Mouse (Mus musculus) bone marrow, adult 2 months (tissue): ENCODE data around the gene Nbr1.

Experiments
- CTCF ChIP-seq: fragments of 200-500 bp; IDR thresholded peaks from 2 replicates; pipeline ENCODE4 v1.5.1; 2011; ENCODE audit warnings: low read length, control low read depth; ENCODE audit not compliant: control insufficient read depth, insufficient read depth
- POLR2A ChIP-seq: fragments of 200-500 bp; IDR thresholded peaks from 2 replicates; pipeline ENCODE4 v1.6.1; 2011; ENCODE audit warnings: low read depth, mild to moderate bottlenecking, control low read depth, low read length, borderline replicate concordance; ENCODE audit not compliant: control insufficient read depth

- TF ChIP-seq CTCF (no peak), POLR2A (no peak)
Measured at GRCm38 (mm10) chr11:101604116-101604515, 52.2 kb downstream of the Nbr1 start.
